In genomic region chr4:152177174-152177536, GRCm38 (mm10) we compare ENCODE assay signal across 9 mouse cellular contexts. TPM values are rescaled to one million over a fixed set of nuclear protein-coding genes. Genes with fewer than 3 reads are reported as not detected.
A peak's percentile ranks its signal among the peaks of the same experiment; 100 is the strongest.
DNase-seq lines count a peak whose midpoint lies in the region; ATAC-seq and TF ChIP-seq lines count a peak whose summit lies in the region.
"Had no signal": no experiment of that assay in that cellular context is flagged by ENCODE, and none has a peak within 500 bp of the region (broad histone marks: within the 10 kb centered on the region; RNA-seq: fewer than 3 reads in every experiment).

No protein-coding gene starts in this region.

- peak overlapping the region; percentile 77 for H3K4me3 ChIP-seq in heart, embryonic 15.5 days
- H3K4me3 ChIP-seq in ES-E14 (ENCODE audit: insufficient read depth in 1 of 2, low read depth in 1 of 2, low read length in 2 of 2, poor library complexity in 1 of 2, severe bottlenecking in 1 of 2) (peak overlapping the region; percentile 86 to 97), macrophage (ENCODE audit: inconsistent target) (peak overlapping the region; percentile 24)
- peak overlapping the region; percentile 80 for H3K4me3 ChIP-seq in forebrain, postnatal 0 days (ENCODE audit: low read depth, low read length)

- no peaks in the 10 kb centered on the region for H3K27me3 ChIP-seq in heart, embryonic 15.5 days
- H3K27me3 ChIP-seq in forebrain, postnatal 0 days (ENCODE audit: insufficient read depth, low read length): no peaks in the 10 kb centered on the region
- H3K27me3 ChIP-seq: Patski had no signal

- H3K4me1 ChIP-seq in heart, embryonic 15.5 days (replicated peaks): peaks cover 24% of the 10 kb centered on the region
- H3K4me1 ChIP-seq in ES-E14 (ENCODE audit: control insufficient read depth in 2 of 2, insufficient read depth in 2 of 2, low read length in 2 of 2, poor library complexity in 1 of 2): peaks cover 1 to 8% of the 10 kb centered on the region in 2 experiments; a peak in 2 of 4 replicates
- H3K4me1 ChIP-seq in forebrain, postnatal 0 days (ENCODE audit: insufficient read depth): peaks cover 15% of the 10 kb centered on the region; the same call in 1 of the 2 replicates

- TF ChIP-seq CTCF in forebrain, postnatal 0 days (IDR thresholded peaks at IDR 0.05; ENCODE audit: low read depth): no peak

- intact Hi-C loops in heart, postnatal 14 days (cut with DNase I): no loop called here

- DNase-seq in heart, postnatal 14 days: no peak
- no peak for DNase-seq in ES-E14 (ENCODE audit: low read depth, low spot score)
- no peak for DNase-seq in forebrain, postnatal 0 days
- DNase-seq in adipocyte (ENCODE audit: low spot score): no peak
- no peak for DNase-seq in testis, postnatal 14 days (ENCODE audit: low spot score)

- in situ Hi-C loops in ES-E14 (cut with MboI; ENCODE audit: low sequenced_read_pairs in 2 of 2, unreplicated experiment in 2 of 2): no loop called here

- no peak for ATAC-seq in heart, embryonic 15.5 days (replicated peaks; ENCODE audit: insufficient number of reproducible peaks, insufficient read depth, low FRiP score, low read depth)
- ATAC-seq in forebrain, postnatal 0 days: no peak
- no peak for ATAC-seq in CD4-positive, CD25-positive, alpha-beta regulatory T cell, adult 4 months

- WGBS in heart, embryonic 15.5 days: 58% methylated on average over 6 of the region's 6 CpGs
- WGBS in forebrain, postnatal 0 days: 66% methylated on average over 6 of the region's 6 CpGs
- WGBS in macrophage (ENCODE audit: missing documents): 9% methylated on average over 6 of the region's 6 CpGs

- H3K4me2 ChIP-seq in heart, embryonic 15.5 days: peak overlapping the region; percentile 88
- H3K4me2 ChIP-seq in forebrain, postnatal 0 days (ENCODE audit: low read depth): peak overlapping the region; percentile 83

- no peaks in the 10 kb centered on the region for H3K9me3 ChIP-seq in heart, embryonic 15.5 days (replicated peaks)
- no peaks in the 10 kb centered on the region for H3K9me3 ChIP-seq in ES-E14 (ENCODE audit: control insufficient read depth, insufficient read depth, low read depth, low read length)
- no peaks in the 10 kb centered on the region for H3K9me3 ChIP-seq in forebrain, postnatal 0 days (ENCODE audit: low read length)

- H3K79me2 ChIP-seq in macrophage (ENCODE audit: inconsistent target): peaks cover 37% of the 10 kb centered on the region

- H3K9ac ChIP-seq in heart, embryonic 15.5 days: peak overlapping the region; percentile 82
- peak overlapping the region; percentile 91 for H3K9ac ChIP-seq in ES-E14 (ENCODE audit: insufficient read depth, low read depth, low read length, poor library complexity, severe bottlenecking)
- H3K9ac ChIP-seq in forebrain, postnatal 0 days: peak overlapping the region; percentile 90

- H3K27ac ChIP-seq in heart, embryonic 15.5 days: peak overlapping the region; percentile 94
- H3K27ac ChIP-seq in ES-E14 (ENCODE audit: insufficient read depth, low read depth, low read length, poor library complexity, severe bottlenecking) (no peak overlapping the region), macrophage (no peak overlapping the region)
- peak overlapping the region; percentile 73 for H3K27ac ChIP-seq in forebrain, postnatal 0 days (ENCODE audit: low read depth, low read length)

- no peaks in the 10 kb centered on the region for H3K36me3 ChIP-seq in heart, embryonic 15.5 days
- no peaks in the 10 kb centered on the region; the same call in 1 of the 2 replicates for H3K36me3 ChIP-seq in ES-E14 (ENCODE audit: control insufficient read depth, insufficient read depth, low read length, poor library complexity, severe bottlenecking)
- H3K36me3 ChIP-seq in forebrain, postnatal 0 days (ENCODE audit: insufficient read depth): no peaks in the 10 kb centered on the region; the same call in none of the 2 replicates
- no peaks in the 10 kb centered on the region for H3K36me3 ChIP-seq in macrophage (ENCODE audit: inconsistent target)

TF ChIP-seq in ES-E14, 5 proteins besides CTCF, POLR2A, EP300 and RAD21:
- TF ChIP-seq CHD2 (IDR thresholded peaks at IDR 0.05; ENCODE audit: low read depth, low read length): no peak
- no peak for TF ChIP-seq MAFK (IDR thresholded peaks at IDR 0.05; ENCODE audit: insufficient read depth, low read depth, low read length)
- no peak for TF ChIP-seq HCFC1 (IDR thresholded peaks at IDR 0.05; ENCODE audit: borderline replicate concordance, insufficient read depth, low read length)
- TF ChIP-seq ZC3H11A (IDR thresholded peaks at IDR 0.05; ENCODE audit: borderline replicate concordance, low read depth, low read length): no peak
- no peak for TF ChIP-seq ZNF384 (IDR thresholded peaks at IDR 0.05; ENCODE audit: low read depth, low read length)

RNA-seq across cellular contexts. Expression of gene Acot7, which starts 0.8 kb away (rescaled TPM):
- 58.4 and 73.4 TPM in 2 replicates for polyA plus RNA-seq in heart, embryonic 15.5 days (2015; fragmentation: Nextera tagmentation; extraction: Ambion mirVana)
- 10 to 100 TPM; 37.3 to 39.3 TPM for total RNA-seq in heart, postnatal 14 days (2021)
- 38.8 and 51.9 TPM in 2 replicates for total RNA-seq in ES-E14 (2012; rRNA removed)
- total RNA-seq in forebrain, postnatal 0 days (2014; rRNA removed): 191 and 193 TPM in 2 replicates
- 411 and 466 TPM in 2 replicates for polyA plus RNA-seq in forebrain, postnatal 0 days (2015; fragmentation: Nextera tagmentation; extraction: Ambion mirVana)
- 10 to 100 TPM in 14 of 26 experiments, 1 to 10 TPM in 12; 2.1 to 42.1 (median 11.4) TPM for total RNA-seq in macrophage (2018; cell fraction: chromatin; rRNA removed)
- 10 to 100 TPM; 12.8 to 47.7 (median 23.1) TPM for total RNA-seq in macrophage (2018; cell fraction: cytosol; rRNA removed)
- 10 to 100 TPM in 14 of 26 experiments, 1 to 10 TPM in 12; 3.1 to 46.7 (median 10.3) TPM for total RNA-seq in macrophage (2018; cell fraction: nucleus; rRNA removed)
- polyA plus RNA-seq in macrophage (2018): 18.0 to 35.3 TPM (median 23.7 TPM) in 3 replicates
- polyA plus RNA-seq in CD4-positive, CD25-positive, alpha-beta regulatory T cell, adult 4 months (2017; shearing (Covaris generic)): 100 to 1,000 TPM; 108 to 145 TPM

RNA-seq across cellular contexts. Expression of gene Hes2, which starts 18.5 kb away (rescaled TPM):
- polyA plus RNA-seq in heart, embryonic 15.5 days (2015; fragmentation: Nextera tagmentation; extraction: Ambion mirVana): 0.23 TPM in 1 of 2 replicates, not detected in the other
- not detected for total RNA-seq in heart, postnatal 14 days (2021)
- total RNA-seq in ES-E14 (2012; rRNA removed): 0.32 and 0.58 TPM in 2 replicates
- not detected in 2 replicates for total RNA-seq in forebrain, postnatal 0 days (2014; rRNA removed)
- not detected in 2 replicates for polyA plus RNA-seq in forebrain, postnatal 0 days (2015; fragmentation: Nextera tagmentation; extraction: Ambion mirVana)
- under 1 TPM in 1 of 26 experiments, not detected in 25; 0.33 TPM for total RNA-seq in macrophage (2018; cell fraction: chromatin; rRNA removed)
- under 1 TPM in 4 of 26 experiments, not detected in 22; 0.04 to 0.10 (median 0.06) TPM for total RNA-seq in macrophage (2018; cell fraction: cytosol; rRNA removed)
- total RNA-seq in macrophage (2018; cell fraction: nucleus; rRNA removed): not detected
- polyA plus RNA-seq in macrophage (2018): 0.10 TPM in 1 of 3 replicates, not detected in the others
- not detected for polyA plus RNA-seq in CD4-positive, CD25-positive, alpha-beta regulatory T cell, adult 4 months (2017; shearing (Covaris generic))
- polyA plus RNA-seq: Patski had no signal

RNA-seq across cellular contexts. Expression of gene Espn, which starts 25.0 kb away (rescaled TPM):
- polyA plus RNA-seq in heart, embryonic 15.5 days (2015; fragmentation: Nextera tagmentation; extraction: Ambion mirVana): 0.93 and 2.1 TPM in 2 replicates
- total RNA-seq in heart, postnatal 14 days (2021): 1 to 10 TPM; 1.4 to 2.0 TPM
- 5.6 and 6.6 TPM in 2 replicates for total RNA-seq in ES-E14 (2012; rRNA removed)
- 0.08 and 0.71 TPM in 2 replicates for total RNA-seq in forebrain, postnatal 0 days (2014; rRNA removed)
- polyA plus RNA-seq in forebrain, postnatal 0 days (2015; fragmentation: Nextera tagmentation; extraction: Ambion mirVana): 0.50 and 0.69 TPM in 2 replicates
- total RNA-seq in macrophage (2018; cell fraction: chromatin; rRNA removed): 1 to 10 TPM in 4 of 26 experiments, under 1 TPM in 17, not detected in 5; 0.20 to 1.7 (median 0.63) TPM
- total RNA-seq in macrophage (2018; cell fraction: cytosol; rRNA removed): 1 to 10 TPM in 1 of 26 experiments, under 1 TPM in 25; 0.09 to 1.0 (median 0.39) TPM
- 1 to 10 TPM in 3 of 26 experiments, under 1 TPM in 13, not detected in 10; 0.18 to 1.5 (median 0.51) TPM for total RNA-seq in macrophage (2018; cell fraction: nucleus; rRNA removed)
- 0.34 to 0.42 TPM (median 0.34 TPM) in 3 replicates for polyA plus RNA-seq in macrophage (2018)
- 1 to 10 TPM; 9.5 to 9.9 TPM for polyA plus RNA-seq in CD4-positive, CD25-positive, alpha-beta regulatory T cell, adult 4 months (2017; shearing (Covaris generic))

Comparison
In these comparisons a context has a peak if more than half of its experiments do, and no peak if none do; other contexts are left out.
1. H3K27ac ChIP-seq: peak in heart, embryonic 15.5 days (single experiment) and forebrain, postnatal 0 days (single experiment); none in ES-E14 (single experiment) and macrophage (single experiment).
2. H3K4me3 ChIP-seq: peak in every context shown above with its lines; median percentile 92 in ES-E14; 80 in forebrain, postnatal 0 days; 77 in heart, embryonic 15.5 days; 24 in macrophage.
3. Peak in every context shown above with its lines, with median percentiles within 50 percentile points of each other: H3K9ac ChIP-seq.